Mouse (Mus musculus): Measurements from ENCODE around the gene Scgb1b30. TPM values are rescaled to one million over a fixed set of nuclear protein-coding genes. Genes with fewer than 3 reads are reported as not detected.
A peak's percentile ranks its signal among the peaks of the same experiment; 100 is the strongest.

The Scgb1b30 gene
- polyA plus RNA-seq, 1 experiment: not detected

GRCm38 (mm10) chr7:34133117-34133762 is 38.0 kb downstream of the Scgb1b30 start, which contains the start of gene Wtip:
Wtip (minus strand) TSS chr7:34133268.
- Histone ChIP-seq H3K4me1 (ENCODE audit: control insufficient read depth, insufficient read depth, insufficient read length) (no peaks in the 10 kb centered on the region; the same call in 1 of the 2 replicates), H3K4me3 (ENCODE audit: extremely low read depth, insufficient read depth, insufficient read length) (peak within 1 kb of the TSS; percentile 36; the same call in 1 of the 2 replicates), H3K27ac (ENCODE audit: insufficient read depth, low read length) (no peak within 1 kb of the TSS), H3K27me3 (ENCODE audit: control insufficient read depth, insufficient read depth, low read length) (peaks cover 14% of the 10 kb centered on the region), H3K36me3 (ENCODE audit: control insufficient read depth, insufficient read depth, low read length) (no peaks in the 10 kb centered on the region)
- 11% methylated on average over 35 of the region's 65 CpGs for WGBS
- DNase-seq (ENCODE audit: low read depth in 1 of 2, low spot score in 2 of 2): peak in 1 of 2 experiments; percentile 5
- TF ChIP-seq CTCF (IDR thresholded peaks at IDR 0.05; ENCODE audit: extremely low read depth, insufficient read depth, insufficient read length, insufficient replicate concordance): no peak
- TF ChIP-seq POLR2A (IDR thresholded peaks at IDR 0.05; ENCODE audit: low read depth, low read length): no peak

GRCm38 (mm10) chr7:34134336-34134735 is 39.1 kb downstream of the Scgb1b30 start:
- 85% methylated on average over 2 of the region's 2 CpGs for WGBS
- H3K36me3 ChIP-seq (ENCODE audit: control insufficient read depth, insufficient read depth, low read length): no peaks in the 10 kb centered on the region
- no peak overlapping the region for H3K4me3 ChIP-seq (ENCODE audit: extremely low read depth, insufficient read depth, insufficient read length)
- DNase-seq (ENCODE audit: low read depth in 1 of 2, low spot score in 2 of 2): no peak
- no peak overlapping the region for H3K27ac ChIP-seq (ENCODE audit: insufficient read depth, low read length)
- TF ChIP-seq POLR2A (IDR thresholded peaks at IDR 0.05; ENCODE audit: low read depth, low read length): no peak
- H3K4me1 ChIP-seq (ENCODE audit: control insufficient read depth, insufficient read depth, insufficient read length): no peaks in the 10 kb centered on the region; the same call in 1 of the 2 replicates
- peaks cover 14% of the 10 kb centered on the region for H3K27me3 ChIP-seq (ENCODE audit: control insufficient read depth, insufficient read depth, low read length)

DNA sequence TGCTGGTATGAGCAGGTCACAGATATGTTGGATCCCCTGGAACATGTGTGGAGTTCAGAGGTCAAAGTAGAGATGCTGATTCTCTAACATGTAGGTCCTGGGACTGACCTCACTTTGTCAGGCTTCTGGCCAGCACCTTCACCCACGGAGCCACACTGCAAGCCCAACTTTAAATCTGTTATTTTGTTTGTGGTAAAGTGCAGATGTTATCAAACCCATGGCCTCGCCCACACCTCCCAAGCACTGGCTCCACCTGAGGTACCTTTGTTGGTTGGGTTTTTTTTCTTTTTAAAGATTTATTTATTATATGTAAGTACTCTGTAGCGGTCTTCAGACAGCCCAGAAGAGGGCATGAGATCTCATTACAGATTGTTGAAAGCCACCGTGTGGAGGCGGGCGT is 44.3 kb downstream of the Scgb1b30 start:
- 81% methylated on average over 6 of the region's 6 CpGs for WGBS
- Histone ChIP-seq H3K36me3 (ENCODE audit: control insufficient read depth, insufficient read depth, low read length) (peaks cover 38% of the 10 kb centered on the region), H3K27ac (ENCODE audit: insufficient read depth, low read length) (no peak overlapping the region), H3K4me3 (ENCODE audit: extremely low read depth, insufficient read depth, insufficient read length) (no peak overlapping the region), H3K27me3 (ENCODE audit: control insufficient read depth, insufficient read depth, low read length) (no peaks in the 10 kb centered on the region), H3K4me1 (ENCODE audit: control insufficient read depth, insufficient read depth, insufficient read length) (no peaks in the 10 kb centered on the region)
- TF ChIP-seq POLR2A (IDR thresholded peaks at IDR 0.05; ENCODE audit: low read depth, low read length) (no peak), CTCF (IDR thresholded peaks at IDR 0.05; ENCODE audit: extremely low read depth, insufficient read depth, insufficient read length, insufficient replicate concordance) (no peak)
- DNase-seq (ENCODE audit: low read depth in 1 of 2, low spot score in 2 of 2): no peak

GRCm38 (mm10) chr7:34141123-34141522 is 45.9 kb downstream of the Scgb1b30 start:
- DNase-seq (ENCODE audit: low read depth in 1 of 2, low spot score in 2 of 2): no peak
- H3K27me3 ChIP-seq (ENCODE audit: control insufficient read depth, insufficient read depth, low read length): no peaks in the 10 kb centered on the region
- H3K4me1 ChIP-seq (ENCODE audit: control insufficient read depth, insufficient read depth, insufficient read length): no peaks in the 10 kb centered on the region
- TF ChIP-seq CTCF (IDR thresholded peaks at IDR 0.05; ENCODE audit: extremely low read depth, insufficient read depth, insufficient read length, insufficient replicate concordance): no peak
- TF ChIP-seq POLR2A (IDR thresholded peaks at IDR 0.05; ENCODE audit: low read depth, low read length): no peak
- WGBS: 96% methylated on average over 13 of the region's 13 CpGs
- H3K4me3 ChIP-seq (ENCODE audit: extremely low read depth, insufficient read depth, insufficient read length): no peak overlapping the region
- H3K36me3 ChIP-seq (ENCODE audit: control insufficient read depth, insufficient read depth, low read length): peaks cover 50% of the 10 kb centered on the region
- H3K27ac ChIP-seq (ENCODE audit: insufficient read depth, low read length): no peak overlapping the region

DNA sequence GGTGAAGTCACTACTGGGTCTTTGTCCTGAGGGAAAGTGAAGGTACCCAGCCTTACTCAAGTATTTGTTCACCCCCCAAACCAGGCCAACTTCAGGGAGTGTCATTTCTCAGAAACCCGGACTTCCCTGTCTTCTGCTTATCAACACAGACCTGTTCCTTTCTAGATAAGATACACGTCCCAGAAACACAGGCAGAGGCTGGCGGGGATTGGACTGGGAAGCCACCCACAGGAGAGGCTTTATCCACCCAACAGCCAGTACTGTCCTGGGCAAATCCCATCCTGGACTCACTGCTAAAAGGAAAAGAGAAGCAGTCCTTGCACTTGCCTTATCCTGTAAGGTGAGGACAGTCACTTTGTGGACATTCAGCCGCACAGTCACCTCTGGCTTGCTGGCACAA is 52.0 kb downstream of the Scgb1b30 start:
- WGBS: 81% methylated on average over 4 of the region's 4 CpGs
- Histone ChIP-seq H3K27ac (ENCODE audit: insufficient read depth, low read length) (no peak overlapping the region), H3K4me1 (ENCODE audit: control insufficient read depth, insufficient read depth, insufficient read length) (no peaks in the 10 kb centered on the region), H3K36me3 (ENCODE audit: control insufficient read depth, insufficient read depth, low read length) (peaks cover 74% of the 10 kb centered on the region), H3K4me3 (ENCODE audit: extremely low read depth, insufficient read depth, insufficient read length) (no peak overlapping the region), H3K27me3 (ENCODE audit: control insufficient read depth, insufficient read depth, low read length) (no peaks in the 10 kb centered on the region)
- TF ChIP-seq CTCF (IDR thresholded peaks at IDR 0.05; ENCODE audit: extremely low read depth, insufficient read depth, insufficient read length, insufficient replicate concordance) (no peak), POLR2A (IDR thresholded peaks at IDR 0.05; ENCODE audit: low read depth, low read length) (no peak)
- DNase-seq (ENCODE audit: low read depth in 1 of 2, low spot score in 2 of 2): no peak

Other genes with a start within 250 kb of the Scgb1b30 start
- gene Scgb2b26, start 150.4 kb upstream of the Scgb1b30 start, polyA plus RNA-seq (2012; rRNA removed): not detected in 2 replicates
- gene Scgb2b27, start 81.5 kb upstream of the Scgb1b30 start, polyA plus RNA-seq (2012; rRNA removed): not detected in 2 replicates
- gene Scgb1b27, start 73.9 kb upstream of the Scgb1b30 start, polyA plus RNA-seq (2012; rRNA removed): not detected in 2 replicates
- gene Wtip, start 37.8 kb downstream of the Scgb1b30 start, polyA plus RNA-seq (2012; rRNA removed): 7.1 and 10.0 TPM in 2 replicates
- 24.7 and 29.6 TPM in 2 replicates for gene Uba2, start 74.2 kb downstream of the Scgb1b30 start, polyA plus RNA-seq (2012; rRNA removed)
- gene Pdcd2l, start 101.2 kb downstream of the Scgb1b30 start, polyA plus RNA-seq (2012; rRNA removed): 20.2 and 25.7 TPM in 2 replicates
- gene Gpi1, start 134.9 kb downstream of the Scgb1b30 start, polyA plus RNA-seq (2012; rRNA removed): 116 and 161 TPM in 2 replicates
- gene Gm6096, start 155.6 kb downstream of the Scgb1b30 start, polyA plus RNA-seq (2012; rRNA removed): not detected in 2 replicates
- 22.9 and 23.6 TPM in 2 replicates for gene 4931406P16Rik, start 218.1 kb downstream of the Scgb1b30 start, polyA plus RNA-seq (2012; rRNA removed)